Mouse (Mus musculus) CD4-positive helper T cell, adult 2 months (primary cell): ENCODE measurements around the gene Fam216b.

Experiments
- DNase-seq: peaks from one replicate; pipeline ENCODE4 v3.0.0-alpha.2; 2012; ENCODE audit warnings: low read depth, missing footprints, low spot score

Fam216b gene

DNA sequence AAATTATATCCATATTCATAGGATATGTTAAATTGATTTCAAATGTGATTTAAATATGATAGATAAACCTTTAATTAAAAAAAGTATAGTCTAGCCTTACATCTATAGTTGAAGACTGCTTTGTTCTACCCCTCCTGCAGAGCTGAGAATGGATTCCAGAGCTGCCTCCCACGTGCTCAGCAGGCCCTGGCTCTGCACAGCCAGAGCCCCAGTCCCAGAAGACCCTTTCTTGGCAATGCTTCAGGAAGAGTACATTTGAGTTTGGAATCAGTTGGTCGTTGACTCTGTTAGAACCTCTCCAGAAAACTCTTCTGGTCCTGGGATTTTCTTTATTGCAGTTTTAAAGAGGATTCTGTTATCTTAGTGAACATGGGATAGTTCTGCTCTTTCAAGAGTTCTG lies 45.7 kb downstream of the Fam216b start:
- DNase-seq: no peak

- DNase-seq: no peak
These were observed 46.8 kb downstream of the Fam216b start for GRCm38 (mm10) chr14:78041886-78042526.

GRCm38 (mm10) chr14:78040643-78041042 lies 48.2 kb downstream of the Fam216b start:
- DNase-seq: no peak

GRCm38 (mm10) chr14:78038876-78039275 lies 49.9 kb downstream of the Fam216b start:
- DNase-seq: no peak
